Mouse (Mus musculus) erythroblast, adult 5-6 weeks (primary cell): ENCODE data around the gene Aptx. TPM values are rescaled to one million over a fixed set of nuclear protein-coding genes. Genes with fewer than 3 reads are reported as not detected.

Source experiments
- ATAC-seq: replicated peaks from 2 replicates; pipeline ENCODE4 v1.8.0; 2016; ENCODE audit warnings: moderate number of reproducible peaks, mild to moderate bottlenecking, moderate TSS enrichment, inconsistent platforms; ENCODE audit not compliant: poor library complexity, low FRiP score, severe bottlenecking
- total RNA-seq, 2 experiments: library from RNA; stranded (forward) in 1 of 2; stranded (reverse) in 1 of 2; fragments of 150-400 nt in 1 of 2; fragments of 200-764, 138-1000 nt in 1 of 2; gene quantifications; 2 replicates each; pipeline versions ENCODE4 v1.2.3 to v1.2.4; 2015 to 2017; ENCODE audit warnings: low replicate concordance in 2 of 2

Aptx gene
- 1.2 and 3.6 TPM in 2 replicates for total RNA-seq (2015; ENCODE audit: low replicate concordance)
- total RNA-seq (2017; ENCODE audit: low replicate concordance) = 1.1 and 1.7 TPM in 2 replicates

DNA sequence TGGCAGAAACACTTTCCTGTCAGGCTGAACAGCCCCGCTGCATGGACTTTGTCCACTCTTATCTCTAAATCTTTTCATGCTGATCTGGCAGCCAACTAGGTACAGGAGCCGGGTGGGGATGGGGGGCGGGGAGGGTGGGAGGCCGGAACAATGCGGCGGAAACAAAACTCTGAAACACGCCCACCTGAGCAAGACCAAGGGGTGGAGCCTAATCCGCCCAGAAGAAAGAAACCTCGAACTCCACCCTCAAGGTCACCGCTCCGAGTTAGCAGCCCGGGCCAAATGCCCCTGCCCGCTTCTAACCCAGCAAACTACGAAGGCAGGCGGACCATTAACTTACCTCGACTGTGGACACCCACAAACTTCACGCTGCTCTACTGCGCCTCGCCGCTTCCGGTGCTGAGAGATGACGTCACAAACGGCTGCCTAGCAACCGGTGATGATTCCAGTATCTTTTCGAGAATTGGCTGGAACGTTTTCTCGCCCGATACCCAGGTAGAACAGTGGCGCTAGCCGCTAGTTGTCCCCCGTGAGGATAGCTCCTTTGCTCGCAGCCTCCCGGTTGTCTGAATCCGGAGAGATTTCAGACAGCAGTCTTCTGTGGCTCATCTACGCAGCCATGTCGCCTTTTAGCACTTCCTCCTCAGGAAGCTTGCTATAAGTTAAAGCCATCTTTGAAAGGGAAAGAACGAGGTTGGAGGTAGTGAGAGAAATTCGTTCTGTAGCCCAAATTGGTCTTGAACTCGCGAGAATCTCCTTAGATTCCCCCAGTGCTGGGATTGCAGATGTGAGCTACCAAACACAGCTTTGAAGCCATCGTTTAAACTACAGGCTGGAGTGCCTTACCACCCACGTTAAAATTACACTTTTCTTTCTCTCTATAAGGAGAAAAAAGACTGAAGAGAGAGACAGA, at the start of gene Aptx:
TSS of gene Aptx (minus strand) at position 398 of the 913 bp plus-strand sequence.
- peak; percentile 96 for ATAC-seq

DNA sequence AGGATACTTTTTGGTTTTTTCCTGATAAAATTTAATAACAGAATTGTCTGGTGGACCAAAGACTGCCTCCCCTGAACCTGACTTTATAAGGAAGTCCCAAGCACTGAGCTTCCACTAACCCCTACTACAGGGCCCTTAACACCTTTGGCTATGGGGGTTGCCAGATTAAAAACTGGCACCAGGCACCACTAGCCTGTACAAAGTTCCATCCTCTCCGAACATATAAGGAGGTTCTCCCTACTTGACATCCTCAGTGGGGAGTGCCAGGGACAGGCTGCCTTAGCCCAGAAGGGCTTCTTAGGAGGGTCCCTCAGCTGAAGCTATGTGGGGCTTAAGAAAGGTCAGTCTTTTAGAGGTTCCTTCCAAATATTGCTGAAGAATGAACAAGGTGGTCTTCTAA, 32.4 kb upstream of the Aptx start:
- ATAC-seq = no peak

DNA sequence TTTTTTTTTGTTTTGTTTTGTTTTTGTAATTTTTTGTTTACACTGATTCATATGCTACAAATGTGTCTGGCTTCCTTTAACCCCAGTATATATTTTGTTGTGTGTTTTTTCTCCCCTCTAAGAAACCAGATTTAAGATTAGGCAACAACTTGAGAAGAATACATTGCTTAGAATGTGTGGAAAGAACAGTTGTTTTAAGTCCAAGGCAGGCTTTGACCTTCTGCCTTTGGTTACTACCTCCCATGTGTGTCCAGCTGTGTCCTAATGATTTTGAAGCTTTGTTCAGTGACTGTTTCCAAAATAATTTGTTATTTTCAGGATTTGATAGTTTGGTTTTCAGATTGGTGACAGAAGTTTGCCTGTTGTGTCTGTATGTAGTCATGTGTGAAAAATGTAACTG, 28.3 kb upstream of the Aptx start:
- ATAC-seq = no peak

DNA sequence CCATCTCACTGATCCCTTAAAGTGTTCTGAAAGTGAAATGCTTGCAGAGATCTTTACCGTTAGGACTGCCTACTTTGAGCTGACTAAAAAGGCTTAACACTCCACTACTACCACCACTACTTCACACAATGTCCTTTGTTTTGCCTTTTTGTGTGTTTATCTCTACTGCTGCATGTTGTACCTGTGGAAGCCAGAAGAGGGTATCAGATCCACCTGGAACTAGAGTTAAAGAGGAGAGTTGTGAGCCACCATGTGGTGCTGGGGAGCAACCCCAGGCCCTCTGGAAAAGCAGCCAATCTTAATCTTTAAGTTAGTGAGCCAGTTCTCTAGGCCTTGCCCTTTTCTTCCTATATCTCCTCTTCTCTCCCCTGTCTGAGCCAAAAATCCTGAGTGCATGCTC, 24.3 kb upstream of the Aptx start:
- ATAC-seq = no peak

DNA sequence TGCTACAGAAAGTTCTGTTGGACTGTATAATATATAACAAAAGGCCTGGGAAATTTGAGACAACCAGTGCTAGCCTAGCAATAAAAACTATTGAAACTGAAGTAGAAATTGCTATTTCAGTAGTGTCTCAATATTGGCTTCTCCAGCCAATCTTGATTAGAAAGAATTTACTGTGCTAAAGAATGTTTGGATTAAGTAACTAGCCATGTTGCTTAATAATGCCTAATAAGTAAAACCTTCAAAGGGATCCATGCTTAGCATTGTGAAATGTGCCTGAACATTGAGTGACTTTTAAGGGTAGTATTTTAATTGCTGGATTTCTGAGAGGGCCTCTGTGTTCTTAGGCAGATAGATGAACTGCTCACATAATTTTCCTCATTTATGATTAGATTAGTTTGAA, 22.6 kb upstream of the Aptx start:
- ATAC-seq = no peak

DNA sequence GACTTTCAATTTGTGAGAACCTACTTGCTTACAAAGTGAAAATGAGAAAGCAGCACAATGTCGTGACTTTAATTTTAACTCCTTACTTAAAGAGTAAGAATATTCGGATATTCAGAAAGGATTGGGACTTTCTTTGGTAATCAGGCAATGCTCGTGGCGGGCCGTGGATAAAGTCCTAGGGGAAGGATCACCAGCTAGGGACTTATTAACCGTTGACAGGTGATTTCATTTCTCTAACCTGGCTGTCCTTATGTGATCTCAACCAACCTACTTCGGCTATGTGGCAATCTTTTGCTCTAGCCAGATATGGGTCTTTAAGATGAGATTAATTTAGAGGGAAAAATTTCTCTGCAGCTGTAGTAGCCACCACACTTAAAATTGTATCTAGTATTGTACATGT, 22.1 kb upstream of the Aptx start:
- no peak for ATAC-seq

DNA sequence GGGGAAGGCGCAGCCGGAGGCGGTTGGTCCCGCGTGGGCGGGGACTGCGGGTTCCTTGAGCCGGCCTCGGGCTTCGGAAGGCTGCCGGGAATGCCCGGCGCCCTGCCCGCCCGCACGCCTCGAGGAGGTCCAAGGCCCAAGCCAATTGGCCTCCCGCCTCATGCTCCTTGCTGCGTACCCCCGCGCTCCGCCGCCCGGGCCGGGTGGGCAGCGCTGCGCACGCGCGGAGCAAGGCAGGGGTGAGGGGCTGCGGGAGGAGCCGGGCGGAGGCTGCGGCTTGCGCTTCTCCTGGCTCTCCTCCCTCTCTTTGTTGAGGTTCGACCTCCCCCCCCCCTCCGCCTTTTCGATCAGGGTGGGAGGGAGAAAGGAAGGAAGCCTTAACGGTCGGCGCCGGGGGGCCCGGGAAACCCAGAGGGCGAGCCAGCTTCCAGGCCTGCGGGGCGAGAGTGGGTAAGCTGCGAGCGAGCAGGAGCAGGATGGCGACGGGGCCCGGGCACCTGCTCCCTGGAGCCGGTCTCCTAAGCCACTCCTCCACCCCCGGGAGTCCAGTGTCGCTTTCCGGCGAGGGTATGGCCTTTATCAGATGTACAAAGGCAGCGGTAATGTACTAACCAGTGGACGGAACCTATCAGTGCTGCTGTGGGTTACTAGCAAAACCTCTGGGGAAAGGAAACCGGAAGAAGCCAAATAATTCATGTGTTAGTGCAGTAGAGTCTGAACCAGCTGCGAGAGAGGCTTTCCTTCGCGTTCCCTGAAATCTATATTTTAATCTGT, 19.9 kb upstream of the Aptx start:
- ATAC-seq = peak; percentile 77

DNA sequence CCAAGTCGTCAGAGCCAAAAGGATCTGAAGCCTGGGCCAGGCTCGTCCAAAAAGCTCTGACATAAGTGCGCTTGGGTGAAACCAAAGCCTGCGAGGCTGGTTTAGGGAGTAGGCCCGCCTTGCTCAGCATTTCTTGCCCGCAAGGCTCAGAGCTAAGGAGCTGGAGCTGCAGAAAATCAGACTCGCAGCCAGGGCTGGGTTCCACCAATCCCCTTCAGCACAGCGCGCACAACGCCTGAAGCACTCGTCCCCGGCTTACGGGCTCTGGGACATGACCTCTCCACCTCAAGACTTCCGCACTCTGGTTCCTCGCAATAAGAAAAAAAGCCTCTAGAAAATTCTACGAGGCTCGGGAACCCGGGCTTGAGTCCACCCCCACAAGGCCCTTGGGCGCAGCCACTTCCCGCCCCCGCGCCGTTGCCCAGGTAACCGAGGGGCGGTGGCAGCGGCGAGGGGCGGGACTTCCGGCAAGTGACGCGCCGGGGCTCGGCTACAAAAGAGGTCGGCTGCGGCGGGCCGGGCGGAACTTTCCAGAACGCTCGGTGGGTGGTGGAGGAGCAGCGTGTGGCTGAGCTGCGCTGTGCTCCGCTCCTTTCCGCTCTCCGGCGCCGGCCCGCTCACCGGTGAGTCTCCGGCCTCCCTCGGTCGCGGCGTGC, 19.1 kb upstream of the Aptx start, which contains the start of gene Dnaja1:
TSS of gene Dnaja1 (plus strand) at position 140 of the 656 bp plus-strand sequence.
- peak; percentile 91 for ATAC-seq

DNA sequence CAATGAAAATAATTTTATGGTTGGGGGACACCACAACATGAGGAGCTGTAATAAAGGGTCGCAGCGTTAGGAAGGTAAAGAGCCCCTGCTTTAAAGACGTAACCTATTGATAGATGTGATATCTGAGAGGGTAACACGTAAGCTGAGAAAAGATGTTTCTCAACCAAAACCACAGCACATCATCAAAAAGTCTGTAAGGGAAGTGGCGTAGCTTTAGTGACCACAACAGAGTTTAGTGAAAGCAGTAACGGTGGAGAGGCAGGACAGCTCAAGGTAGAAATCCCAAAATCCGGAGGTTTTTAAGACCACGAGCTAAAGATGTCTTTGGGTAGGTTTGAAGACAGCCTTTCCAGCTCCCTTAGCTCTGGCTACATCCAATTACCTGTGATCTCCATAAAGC, 17.9 kb upstream of the Aptx start:
- ATAC-seq = no peak

DNA sequence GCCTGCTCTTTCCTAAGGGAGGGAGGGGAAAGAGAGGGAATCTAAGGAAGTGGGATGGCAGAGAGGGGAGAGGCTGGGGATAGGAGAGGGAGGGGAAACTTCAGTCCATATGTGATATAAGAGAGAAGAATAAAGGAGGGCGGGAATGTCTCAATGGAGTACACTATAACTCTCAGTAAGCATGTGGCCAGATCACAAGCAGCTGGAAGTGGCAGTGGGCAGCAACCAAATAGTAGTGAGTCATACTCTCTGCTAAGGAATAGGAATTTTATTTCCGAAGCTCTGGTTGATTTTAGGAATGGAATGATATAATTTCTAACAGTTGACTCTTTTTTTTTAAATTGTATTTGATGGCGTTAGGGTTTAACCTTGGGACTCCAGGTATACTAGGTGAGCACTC, 14.1 kb upstream of the Aptx start:
- ATAC-seq = no peak

DNA sequence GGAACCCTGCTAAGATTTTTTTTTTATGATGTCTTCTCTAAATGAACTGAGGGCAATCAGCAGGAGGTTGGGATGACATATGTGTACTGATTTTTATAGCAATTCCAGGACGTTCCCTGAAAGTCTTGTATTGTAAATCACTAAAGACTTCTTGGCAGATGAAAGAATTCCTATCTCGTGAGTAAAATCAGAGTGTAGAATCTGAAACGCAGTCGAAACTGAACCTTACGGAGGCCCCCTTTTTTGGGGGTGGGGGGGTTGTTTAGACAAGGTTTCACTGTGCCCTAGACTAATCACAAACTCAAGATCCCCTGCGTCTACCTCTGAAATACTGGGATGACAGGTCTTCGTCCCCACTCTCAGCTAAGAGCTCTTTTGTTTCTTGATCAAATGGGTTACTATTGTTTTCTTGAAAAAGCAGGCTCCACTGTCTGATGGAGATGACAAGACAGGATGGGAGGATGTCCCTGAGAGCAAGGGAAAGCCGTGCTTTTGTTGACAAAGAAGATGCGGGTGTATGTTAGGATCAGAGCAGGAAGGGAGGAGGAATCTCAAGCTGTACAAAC, 799 bp upstream of the Aptx start:
- no peak for ATAC-seq

DNA sequence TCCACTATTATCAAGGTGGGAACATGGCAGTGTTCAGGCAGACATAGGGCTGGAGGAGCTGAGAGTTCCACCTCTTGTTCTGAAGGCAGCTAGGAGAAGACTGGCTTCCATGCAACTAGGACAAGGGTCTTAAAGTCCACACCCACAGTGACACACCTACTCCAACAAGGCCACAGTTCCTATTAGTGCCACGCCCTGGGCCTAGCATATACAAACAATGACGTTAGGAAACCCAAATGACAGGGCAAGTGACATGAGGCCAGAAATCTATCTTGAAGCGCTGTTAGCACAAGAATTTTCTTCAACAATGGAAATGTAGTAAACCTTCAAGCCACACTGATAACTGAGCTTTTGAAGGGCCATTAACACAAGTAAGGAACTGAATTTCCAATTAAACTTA, 1.2 kb downstream of the Aptx start:
- no peak for ATAC-seq

DNA sequence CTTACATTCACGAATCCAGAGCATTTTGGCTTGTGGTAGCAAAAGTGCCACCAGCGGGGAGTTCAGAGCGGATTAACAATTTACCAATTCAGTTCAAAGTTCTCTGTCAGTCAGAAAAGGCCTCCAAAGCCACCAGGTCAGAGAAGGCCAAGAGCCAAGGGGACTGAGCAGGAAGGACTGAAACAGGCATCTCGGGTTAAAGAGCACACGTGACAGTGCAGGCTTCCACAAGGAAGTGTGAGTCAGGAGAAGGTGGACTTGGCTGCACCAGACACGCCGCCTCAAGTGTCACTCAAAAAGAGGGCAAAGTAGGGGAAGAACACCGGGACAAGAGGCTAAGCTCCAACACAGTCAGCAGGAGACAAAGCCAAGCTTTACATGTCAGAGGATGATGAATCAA, 2.8 kb downstream of the Aptx start:
- ATAC-seq = no peak

DNA sequence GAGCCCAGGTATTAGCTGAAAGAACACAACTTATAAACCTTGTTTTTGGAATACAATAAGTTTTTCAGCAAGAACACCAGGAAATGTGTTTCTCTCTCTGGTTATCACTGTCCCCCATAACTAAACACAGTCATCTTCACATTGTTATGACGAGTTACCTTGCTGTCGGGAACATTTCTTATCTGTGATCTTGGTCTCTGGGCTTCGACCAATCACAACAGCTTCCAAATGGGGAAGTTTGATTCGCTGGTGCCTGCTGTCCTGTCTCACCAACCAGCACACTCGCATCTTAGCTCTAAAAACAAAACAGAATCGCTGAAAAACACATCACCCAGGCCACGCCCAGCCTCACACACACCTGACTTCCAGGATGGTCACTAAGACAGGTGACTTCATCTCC, 5.9 kb downstream of the Aptx start:
- no peak for ATAC-seq

DNA sequence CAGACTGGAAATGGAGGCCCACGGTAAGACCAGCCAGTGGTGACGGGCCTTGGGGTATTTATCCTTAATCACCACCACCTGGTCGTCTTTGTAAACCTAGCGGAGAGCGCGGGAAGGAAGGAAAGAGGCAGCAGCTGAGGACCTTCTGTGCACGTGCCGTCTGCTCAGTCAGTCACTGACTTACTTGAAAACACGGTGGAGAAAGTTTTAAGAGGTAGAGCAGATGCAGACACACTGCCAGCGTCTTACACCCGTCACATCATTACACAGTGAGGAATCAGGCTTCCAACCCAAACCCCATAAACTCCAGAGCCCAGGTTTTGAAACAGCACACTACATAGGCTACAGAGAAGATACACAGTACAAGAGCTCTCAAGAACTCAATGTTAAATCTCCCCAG, 11.9 kb downstream of the Aptx start:
- ATAC-seq = no peak

DNA sequence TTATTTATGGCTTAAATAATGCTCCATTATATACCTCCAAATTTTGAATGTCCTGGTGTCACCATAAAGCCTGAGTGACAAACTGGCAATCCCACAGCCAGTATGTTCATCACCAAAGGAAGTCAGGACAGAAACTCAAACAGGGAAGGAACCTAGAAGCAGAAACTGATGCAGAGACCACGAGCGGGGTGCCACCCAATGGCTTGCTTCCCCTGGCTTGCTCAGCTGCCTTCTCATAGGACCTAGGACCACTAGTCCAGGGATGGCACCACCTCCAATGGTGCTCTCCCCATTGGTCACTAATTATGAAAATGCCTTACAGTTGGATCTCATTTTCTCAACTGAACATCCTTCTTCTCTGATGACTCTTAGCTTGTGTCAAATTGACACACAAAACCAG, 19.7 kb downstream of the Aptx start:
- no peak for ATAC-seq

DNA sequence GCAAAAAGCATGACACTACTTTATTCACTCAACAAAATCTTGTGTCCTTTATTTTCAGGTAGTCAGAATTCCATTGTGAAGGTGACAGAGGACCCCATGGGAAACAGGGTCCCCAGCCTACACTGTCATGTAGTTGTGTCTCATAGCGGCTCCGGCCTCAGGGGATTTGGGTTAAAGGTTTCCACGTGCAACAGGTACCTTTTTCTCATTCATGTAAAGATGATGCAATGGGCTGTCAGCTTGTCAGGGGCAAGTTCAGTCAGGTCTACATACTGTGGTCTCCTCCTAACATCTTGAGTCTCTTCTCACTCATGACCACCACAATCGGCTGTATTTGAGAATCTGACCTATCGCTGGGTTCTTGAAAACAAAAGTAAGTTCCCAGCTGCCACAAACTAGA, 20.6 kb downstream of the Aptx start:
- ATAC-seq = no peak

DNA sequence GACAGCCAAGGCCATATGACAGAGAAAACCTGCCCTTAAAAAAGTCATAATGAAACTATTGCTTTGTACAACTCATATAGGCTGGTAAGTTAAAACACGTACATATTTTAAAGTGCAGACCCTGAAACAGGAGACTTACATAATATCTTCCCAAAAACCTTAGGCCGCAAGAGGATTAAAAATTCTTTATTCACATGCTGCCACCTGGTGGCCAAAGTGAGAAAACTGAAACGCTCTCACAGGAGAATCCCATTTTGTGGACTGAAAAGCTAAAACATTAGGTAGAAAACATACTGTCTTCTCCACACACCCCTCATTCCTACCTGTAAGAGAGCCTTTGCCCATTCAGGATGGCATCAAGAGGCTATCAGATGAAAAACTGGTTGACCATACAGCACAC, 21.1 kb downstream of the Aptx start:
- no peak for ATAC-seq

DNA sequence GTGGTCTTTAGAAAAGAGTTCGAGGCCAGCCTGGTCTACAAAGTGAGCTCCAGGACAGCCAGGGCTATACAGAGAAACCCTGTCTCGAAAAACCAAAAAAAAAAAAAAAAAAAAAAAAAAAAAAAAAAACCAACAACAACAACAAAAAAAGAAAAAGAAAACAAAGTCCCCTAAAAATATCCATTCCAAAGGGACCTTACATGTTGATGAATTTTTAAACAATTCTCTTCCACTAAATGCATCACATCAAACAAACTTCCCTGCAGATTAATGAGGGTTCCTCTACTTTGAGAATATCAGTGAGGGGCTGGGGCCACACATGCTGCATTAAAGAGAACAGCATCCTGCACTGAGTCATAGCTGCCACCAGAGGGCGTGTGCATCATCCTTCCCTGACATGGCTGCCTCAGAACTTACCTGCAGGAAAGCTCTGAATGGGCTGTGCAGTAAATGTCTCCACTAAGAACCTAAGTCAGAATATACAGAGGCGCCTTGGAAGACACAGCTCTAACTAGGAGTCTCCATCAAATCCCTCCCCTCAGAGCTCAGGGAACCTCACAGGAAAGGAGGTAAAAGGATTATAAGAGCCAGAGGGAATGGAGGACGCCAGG, 22.6 kb downstream of the Aptx start:
- peak; percentile 84 for ATAC-seq

DNA sequence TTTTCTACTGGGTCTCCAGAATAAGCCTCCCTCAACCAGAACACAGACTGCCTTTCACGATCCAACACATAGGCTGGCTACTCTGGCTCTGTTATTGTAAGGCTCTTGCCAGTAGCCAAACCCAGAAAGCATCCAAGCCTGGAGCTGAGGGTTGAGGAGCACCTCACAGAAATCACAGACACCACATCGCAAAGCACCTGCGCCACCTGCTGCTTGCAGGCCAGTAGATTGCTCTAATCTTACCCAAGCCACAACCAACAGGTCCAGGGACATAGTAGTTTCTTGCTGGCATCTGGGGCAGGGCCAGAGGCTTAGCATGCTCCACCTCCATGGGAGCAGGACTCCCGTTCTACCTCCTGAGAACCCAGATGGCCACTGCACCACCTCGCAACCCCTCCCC, 25.9 kb downstream of the Aptx start:
- no peak for ATAC-seq
